Mouse (Mus musculus) liver, postnatal 0 days (tissue): Measurements from ENCODE around the gene BC049762. TPM values are rescaled to one million over a fixed set of nuclear protein-coding genes. Genes with fewer than 3 reads are reported as not detected.
A peak's percentile ranks its signal among the peaks of the same experiment; 100 is the strongest.

Experiments
- ATAC-seq: fragments of 200-750 bp; cut with Nextera tagmentation; 2 replicates; pipeline ENCODE4 v1.8.0; 2017; ENCODE audit warnings: mild to moderate bottlenecking, moderate library complexity
- DNase-seq: peaks from one replicate; pipeline ENCODE4 v3.0.0-alpha.2; 2016
- H3K27ac ChIP-seq: fragments of 300-500 bp; sonication (generic); 2 replicates; pipeline ENCODE4 v1.5.1; 2014; ENCODE audit warnings: antibody characterized with exemption, moderate library complexity, mild to moderate bottlenecking, low read depth
- H3K27me3 ChIP-seq: fragments of 300-500 bp; sonication (generic); 2 replicates; pipeline ENCODE4 v1.6.1; 2014; ENCODE audit warnings: low read length, control low read depth, mixed read lengths; ENCODE audit not compliant: insufficient read depth
- H3K36me3 ChIP-seq: fragments of 300-500 bp; sonication (generic); replicated peaks from 2 replicates; pipeline ENCODE4 v1.6.1; 2014; ENCODE audit warnings: mild to moderate bottlenecking, control low read depth, low read length, moderate library complexity, mixed read lengths; ENCODE audit not compliant: insufficient read depth
- H3K4me1 ChIP-seq: fragments of 300-500 bp; sonication (generic); 2 replicates; pipeline ENCODE4 v1.6.1; 2014; ENCODE audit warnings: antibody characterized with exemption, mild to moderate bottlenecking, control low read depth; ENCODE audit not compliant: insufficient read depth
- H3K4me2 ChIP-seq: fragments of 300-500 bp; sonication (generic); 2 replicates; pipeline ENCODE4 v1.6.1; 2014; ENCODE audit warnings: low read depth, mild to moderate bottlenecking, low read length, moderate library complexity, mixed read lengths
- H3K4me3 ChIP-seq: fragments of 300-500 bp; sonication (generic); 2 replicates; pipeline ENCODE4 v1.5.1; 2014; ENCODE audit warnings: low read depth, low read length
- H3K9ac ChIP-seq: fragments of 300-500 bp; sonication (generic); replicated peaks from 2 replicates; pipeline ENCODE4 v1.6.1; 2014; ENCODE audit warnings: mild to moderate bottlenecking, moderate library complexity
- H3K9me3 ChIP-seq: fragments of 300-500 bp; sonication (generic); 2 replicates; pipeline ENCODE4 v1.6.1; 2016; ENCODE audit warnings: mild to moderate bottlenecking, control low read depth, low read length, mixed read lengths
- CTCF ChIP-seq: sonication (generic); IDR thresholded peaks from 2 replicates; pipeline ENCODE4 v1.5.1; 2016; ENCODE audit warnings: antibody characterized with exemption, low read depth
- EP300 ChIP-seq: IDR thresholded peaks from 2 replicates; pipeline ENCODE4 v1.6.1; 2016; ENCODE audit warnings: antibody characterized with exemption, low read depth, mild to moderate bottlenecking
- WGBS: fragments of 180-500 bp; shearing (Covaris S2); extraction: QIAGEN DNeasy Blood & Tissue Kit; methylation state at CpG from one replicate; pipeline ENCODE4 v1.1.7; 2014; ENCODE audit not compliant: insufficient replicate concordance; 5-methylcytosine and 5-hydroxymethylcytosine counted together
- polyA plus RNA-seq: library from polyadenylated mRNA; unstranded; fragments of >200 nt; fragmentation: Nextera tagmentation; extraction: Ambion mirVana; gene quantifications from 2 replicates; pipeline ENCODE4 v1.2.1, GENCODE M21; 2015

Gene BC049762
- polyA plus RNA-seq, 1 experiment from 2014 or later: 0.48 TPM

DNA sequence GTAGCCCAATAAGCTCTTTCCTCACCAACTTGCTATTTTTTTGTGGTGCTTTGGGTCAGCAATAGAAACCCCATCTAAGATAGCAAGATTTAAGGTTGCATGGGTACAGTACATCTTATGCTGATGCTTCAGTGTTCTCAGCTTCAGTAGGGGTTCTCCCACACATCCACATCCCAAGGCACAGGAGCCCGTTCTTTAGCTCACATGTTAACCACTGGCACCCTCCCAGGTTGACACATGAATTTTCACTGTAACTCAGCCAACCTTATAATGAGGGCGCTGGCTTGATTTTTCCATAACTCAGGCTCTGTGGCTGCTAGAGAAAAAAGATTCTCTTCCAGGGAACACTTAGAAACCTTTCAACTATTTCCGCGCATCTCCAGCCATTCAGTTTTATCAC, 35.7 kb downstream of the BC049762 start:
- H3K4me2 ChIP-seq: no peak overlapping the region
- H3K9ac ChIP-seq: no peak overlapping the region
- WGBS: 78% methylated on average over 4 of the region's 4 CpGs

DNA sequence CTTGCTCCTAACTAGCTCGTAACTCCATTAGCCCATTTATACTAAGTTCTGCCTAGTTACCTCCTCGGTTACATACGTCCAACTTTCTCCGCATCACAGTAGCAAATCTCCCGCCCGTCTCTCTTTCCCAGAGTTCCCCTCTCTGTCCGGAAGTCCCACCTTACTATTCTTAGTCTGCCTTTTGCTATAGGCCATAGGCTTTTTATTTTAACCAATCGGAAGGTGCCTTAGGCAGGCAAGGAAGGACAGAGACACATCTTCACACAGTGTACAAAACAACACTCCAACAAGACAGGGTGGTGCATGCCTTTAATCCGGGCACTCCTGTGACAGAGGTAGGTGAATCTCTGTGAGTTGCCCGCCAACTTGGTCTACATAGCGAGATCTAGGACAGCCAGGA, 42.5 kb downstream of the BC049762 start, which contains the start of gene Gm12569:
Gene Gm12569 (plus strand): TSS at position 166 of the 400 bp plus-strand sequence.
- Histone ChIP-seq H3K4me1 (no peaks in the 10 kb centered on the region), H3K9ac (no peak within 1 kb of the TSS), H3K4me2 (no peak within 1 kb of the TSS), H3K27ac (no peak within 1 kb of the TSS), H3K36me3 (no peaks in the 10 kb centered on the region), H3K4me3 (no peak within 1 kb of the TSS), H3K9me3 (no peaks in the 10 kb centered on the region), H3K27me3 (no peaks in the 10 kb centered on the region)
- ATAC-seq (no peak), DNase-seq (no peak)
- TF ChIP-seq EP300 (no peak), CTCF (no peak)
- 86% methylated on average over 11 of the region's 11 CpGs for WGBS

More for the DNA sequence above, 35.7 kb downstream of the BC049762 start:
- Histone ChIP-seq H3K27ac (no peak overlapping the region), H3K36me3 (no peaks in the 10 kb centered on the region), H3K27me3 (no peaks in the 10 kb centered on the region), H3K4me3 (no peak overlapping the region), H3K4me1 (no peaks in the 10 kb centered on the region), H3K9me3 (no peaks in the 10 kb centered on the region)
- no peak for ATAC-seq
- no peak for DNase-seq
- TF ChIP-seq EP300: no peak
- TF ChIP-seq CTCF: no peak

DNA sequence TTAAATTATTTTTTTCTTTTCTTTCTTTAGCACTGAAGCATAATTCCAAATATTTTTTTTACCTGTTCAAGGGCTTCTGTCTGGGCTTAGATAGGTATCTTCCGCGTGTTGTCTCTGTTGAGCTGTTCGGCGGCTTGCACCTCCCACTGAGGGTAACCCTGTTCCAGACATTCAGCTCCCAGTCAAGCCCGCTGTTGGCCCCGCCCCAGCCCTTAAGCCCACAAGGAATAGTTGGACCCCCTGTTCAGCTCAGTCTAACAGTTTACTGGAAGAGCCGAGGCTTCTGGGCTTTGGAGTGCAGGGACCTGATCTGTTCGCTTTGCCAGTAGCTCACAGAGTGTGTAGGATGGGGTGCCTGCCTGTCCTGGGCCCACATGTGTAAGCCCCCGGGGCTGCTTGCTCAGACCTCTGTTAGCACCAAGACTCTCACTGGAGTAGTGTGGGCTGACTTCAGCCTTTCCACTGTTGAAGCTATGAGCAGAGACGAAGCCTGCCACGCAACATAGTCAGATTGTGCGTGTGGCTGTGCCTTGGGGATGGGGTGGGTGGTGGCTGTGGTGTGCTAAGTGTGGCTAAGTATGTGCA, 43.4 kb downstream of the BC049762 start:
- no peak for DNase-seq

DNA sequence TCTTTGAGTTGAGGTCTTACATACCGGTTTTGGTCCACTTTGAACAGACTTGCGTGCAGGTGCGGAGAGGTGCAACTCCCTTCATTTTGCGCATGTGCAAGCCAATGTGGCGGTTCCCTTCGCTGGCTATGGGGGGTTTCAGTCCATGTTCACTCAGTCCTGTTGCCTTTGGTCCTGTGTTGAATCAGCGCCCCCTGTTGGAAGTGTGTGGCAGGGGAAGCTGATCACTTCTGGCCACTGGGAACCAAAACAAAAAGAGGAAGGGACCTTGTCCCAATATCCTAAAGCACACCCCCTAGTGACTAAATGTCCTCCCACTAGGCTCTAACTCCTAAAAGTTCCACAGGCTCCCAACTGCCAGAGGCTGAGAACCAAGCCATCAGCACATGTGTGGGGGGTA, 48.8 kb downstream of the BC049762 start:
- no peak for TF ChIP-seq EP300
- TF ChIP-seq CTCF: peak; percentile 26; the same call in 1 of the 2 replicates
- Histone ChIP-seq H3K9ac (no peak overlapping the region), H3K4me3 (no peak overlapping the region), H3K9me3 (no peaks in the 10 kb centered on the region), H3K27ac (no peak overlapping the region), H3K36me3 (no peaks in the 10 kb centered on the region), H3K27me3 (no peaks in the 10 kb centered on the region), H3K4me2 (no peak overlapping the region), H3K4me1 (no peaks in the 10 kb centered on the region)
- no peak for DNase-seq
- WGBS: 87% methylated on average over 7 of the region's 7 CpGs
- no peak for ATAC-seq

More for the DNA sequence above, 43.4 kb downstream of the BC049762 start:
- Histone ChIP-seq H3K9me3 (no peaks in the 10 kb centered on the region), H3K4me2 (no peak overlapping the region), H3K9ac (no peak overlapping the region), H3K27me3 (no peaks in the 10 kb centered on the region), H3K4me3 (no peak overlapping the region), H3K36me3 (no peaks in the 10 kb centered on the region), H3K4me1 (no peaks in the 10 kb centered on the region), H3K27ac (no peak overlapping the region)
- no peak for TF ChIP-seq EP300
- no peak for TF ChIP-seq CTCF
- no peak for ATAC-seq
- WGBS: 81% methylated on average over 12 of the region's 12 CpGs

DNA sequence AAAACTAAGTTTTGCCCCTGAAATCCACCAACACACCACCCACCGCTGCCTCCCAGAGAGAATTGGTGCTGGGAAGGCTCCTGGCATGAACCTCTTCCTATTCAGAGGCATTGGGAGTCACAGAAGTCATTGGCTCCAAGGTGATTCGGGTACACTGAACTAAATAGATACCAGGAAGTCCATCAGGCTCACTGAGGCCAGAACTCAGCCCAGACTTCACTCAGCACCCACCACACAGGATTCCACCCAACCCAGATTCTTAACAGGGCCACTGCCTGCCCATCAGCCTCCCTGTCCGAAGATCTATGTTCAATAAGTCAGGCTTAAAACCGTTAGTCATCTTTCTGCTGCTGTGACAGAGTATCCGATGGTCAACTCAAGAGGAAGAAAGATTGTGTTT, 51.4 kb downstream of the BC049762 start:
- Histone ChIP-seq H3K27ac (no peak overlapping the region), H3K9ac (no peak overlapping the region), H3K4me1 (no peaks in the 10 kb centered on the region), H3K4me3 (no peak overlapping the region), H3K27me3 (no peaks in the 10 kb centered on the region), H3K9me3 (no peaks in the 10 kb centered on the region), H3K4me2 (no peak overlapping the region), H3K36me3 (no peaks in the 10 kb centered on the region)
- no peak for TF ChIP-seq EP300
- DNase-seq: no peak
- no peak for ATAC-seq
- 80% methylated on average over 5 of the region's 5 CpGs for WGBS

DNA sequence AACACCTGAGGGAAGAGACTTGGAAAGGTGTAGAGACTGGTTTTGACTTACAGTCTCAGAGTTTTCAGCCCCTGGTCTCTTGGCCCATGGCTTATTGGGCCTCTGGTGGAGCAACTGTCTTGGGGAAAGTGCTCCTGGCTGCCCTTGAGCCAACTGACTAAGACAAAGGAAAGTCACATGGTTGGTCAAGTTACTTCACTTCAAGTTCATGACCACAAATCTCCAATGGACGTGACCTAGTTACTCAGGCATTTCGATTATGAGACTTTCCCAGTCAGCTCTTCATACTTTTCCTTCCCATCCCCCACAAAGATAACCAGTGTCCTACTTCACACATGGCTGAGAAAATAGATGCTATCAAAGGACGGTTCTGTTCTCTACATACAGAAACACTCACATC, 55.1 kb downstream of the BC049762 start:
- no peak for DNase-seq
- Histone ChIP-seq H3K4me1 (no peaks in the 10 kb centered on the region), H3K27ac (no peak overlapping the region), H3K27me3 (no peaks in the 10 kb centered on the region), H3K36me3 (no peaks in the 10 kb centered on the region), H3K9ac (no peak overlapping the region), H3K4me3 (no peak overlapping the region), H3K9me3 (no peaks in the 10 kb centered on the region), H3K4me2 (no peak overlapping the region)
- WGBS: 72% methylated on average over 3 of the region's 3 CpGs
- no peak for ATAC-seq
- TF ChIP-seq EP300 (no peak), CTCF (no peak)

Other genes starting within 250 kb of the BC049762 start
- not detected in 2 replicates for gene Olfr54, start 248.8 kb downstream of the BC049762 start, polyA plus RNA-seq
- not detected in 2 replicates for gene Olfr1375, start 214.9 kb downstream of the BC049762 start, polyA plus RNA-seq
- 0.86 and 0.94 TPM in 2 replicates for gene Zfp354a, start 203.8 kb downstream of the BC049762 start, polyA plus RNA-seq
- gene Gm12569, start 42.6 kb downstream of the BC049762 start, polyA plus RNA-seq: not detected in 2 replicates
- 41.0 and 45.8 TPM in 2 replicates for gene Clk4, start 1.3 kb downstream of the BC049762 start, polyA plus RNA-seq
- gene Col23a1, start 26.9 kb upstream of the BC049762 start, polyA plus RNA-seq: 0.09 and 0.13 TPM in 2 replicates